Mouse (Mus musculus) right cerebral cortex, postnatal 14 days (tissue): ENCODE results near the gene Fbxo36.

ENCODE experiments used
- DNase-seq: peaks from one replicate; pipeline ENCODE4 v3.0.0; 2022

Fbxo36 gene

DNA sequence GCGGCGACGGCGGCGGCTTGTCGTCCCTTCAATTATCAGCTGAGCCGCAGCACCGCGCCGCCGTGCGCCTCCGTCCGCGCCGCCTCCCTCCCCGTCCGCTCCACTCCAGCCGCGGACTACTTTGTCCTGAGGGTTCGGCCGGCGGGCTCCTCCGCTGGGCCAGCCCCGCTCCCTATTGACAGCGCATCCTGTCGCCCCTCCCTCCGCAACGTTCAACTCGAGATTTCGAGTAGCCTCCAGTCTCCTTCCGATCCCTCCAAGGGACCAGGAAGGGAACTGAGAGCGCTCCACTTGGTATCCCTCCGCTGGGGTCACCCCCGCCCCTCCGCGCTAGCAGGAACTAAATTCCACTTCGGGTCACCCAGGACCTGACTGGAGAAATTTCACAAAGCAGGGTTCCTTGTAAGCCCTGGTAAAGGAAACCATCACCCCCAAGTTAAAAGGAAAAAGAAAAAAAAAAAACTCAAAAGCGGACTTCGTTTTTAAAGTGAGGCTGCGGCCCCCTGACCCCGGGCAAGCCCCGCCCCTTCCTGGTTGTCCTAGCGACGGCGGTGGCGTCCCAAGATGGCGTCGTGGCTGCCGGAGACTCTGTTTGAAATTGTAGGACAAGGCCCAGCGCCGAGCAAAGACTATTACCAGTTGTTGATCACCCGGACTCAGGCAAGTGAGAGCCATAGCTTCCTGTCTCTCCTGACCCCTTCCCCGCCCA, at the start of gene Fbxo36:
Fbxo36 (plus strand) TSS at position 533 of the 709 bp plus-strand sequence.
- peak; percentile 91 for DNase-seq

- DNase-seq: no peak
Measured at GRCm38 (mm10) chr1:84791393-84791792, 48.2 kb upstream of the Fbxo36 start.

DNA sequence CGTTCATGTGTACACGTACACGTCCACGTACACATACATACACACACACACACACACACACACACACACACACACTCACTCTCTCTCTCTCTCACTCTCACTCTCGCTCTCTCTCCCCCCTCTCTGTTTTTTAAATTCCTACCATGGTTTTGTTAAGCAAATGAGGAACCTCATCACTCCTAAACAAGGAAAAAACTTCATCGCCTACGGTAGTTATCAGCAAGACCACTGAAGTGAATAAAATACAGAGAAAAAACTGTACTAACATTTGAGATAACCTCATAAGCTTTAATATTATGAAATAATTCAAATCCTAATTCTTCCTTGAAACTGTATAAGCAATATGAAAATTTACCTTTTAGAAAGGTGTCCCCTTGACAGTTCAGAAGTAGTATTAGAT, 44.3 kb upstream of the Fbxo36 start:
- DNase-seq: no peak

DNA sequence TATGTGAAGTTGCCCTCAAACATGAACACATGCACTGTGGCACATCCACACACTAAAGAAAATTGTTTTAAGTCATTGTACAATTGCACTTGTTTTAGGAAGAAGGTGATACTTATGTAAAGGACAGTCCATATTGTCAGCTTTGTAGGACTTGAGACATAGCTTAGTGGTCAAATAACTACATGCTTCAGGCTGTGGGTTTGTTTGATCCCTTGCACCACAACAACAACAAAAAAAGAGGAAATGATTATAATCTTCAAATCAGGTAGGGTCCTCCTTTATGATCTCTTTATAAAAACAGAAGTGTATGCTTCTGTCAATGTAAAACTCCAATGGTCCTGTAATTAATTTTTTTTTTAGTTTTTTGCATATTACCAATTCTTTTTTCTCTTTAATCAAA, 40.5 kb upstream of the Fbxo36 start:
- no peak for DNase-seq

GRCm38 (mm10) chr1:84803788-84804187, 35.9 kb upstream of the Fbxo36 start:
- DNase-seq: no peak

DNA sequence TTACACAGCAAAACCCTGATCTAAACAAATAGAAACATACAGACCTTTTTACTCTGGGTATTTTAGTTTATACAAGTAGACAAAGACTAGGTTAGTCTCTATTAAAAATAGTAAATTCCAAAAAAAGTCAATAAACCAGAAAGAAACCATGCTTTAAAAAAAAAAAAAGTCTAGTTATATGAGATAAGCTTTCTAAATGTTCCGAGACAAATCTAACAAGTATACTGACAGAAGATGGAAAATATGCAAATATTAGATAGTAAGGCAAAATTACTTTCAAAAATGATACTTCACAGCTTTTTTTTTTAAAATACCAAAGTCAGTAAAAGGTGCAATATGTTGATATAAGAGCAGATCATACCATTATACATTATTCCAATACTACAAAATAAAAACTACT, 22.0 kb upstream of the Fbxo36 start:
- DNase-seq: no peak

DNA sequence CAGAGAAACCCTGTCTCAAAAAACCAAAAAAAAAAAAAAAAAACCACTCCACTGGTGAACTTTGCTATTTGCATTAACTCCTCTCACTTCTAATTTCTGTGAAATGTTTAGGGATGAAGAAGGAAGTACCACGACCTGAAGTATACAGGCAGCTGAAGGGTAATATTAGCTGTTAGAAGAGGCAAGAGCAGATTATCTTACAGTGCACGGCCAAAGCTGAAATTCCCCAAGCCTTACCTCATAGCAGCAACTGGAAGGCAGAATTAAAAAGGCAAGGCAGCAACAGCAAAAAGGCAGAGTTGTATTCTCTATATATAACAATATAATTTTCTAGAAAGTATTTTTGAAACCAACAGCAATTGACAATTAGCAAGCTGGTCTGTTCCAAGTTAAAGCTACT, 14.6 kb upstream of the Fbxo36 start:
- no peak for DNase-seq

DNA sequence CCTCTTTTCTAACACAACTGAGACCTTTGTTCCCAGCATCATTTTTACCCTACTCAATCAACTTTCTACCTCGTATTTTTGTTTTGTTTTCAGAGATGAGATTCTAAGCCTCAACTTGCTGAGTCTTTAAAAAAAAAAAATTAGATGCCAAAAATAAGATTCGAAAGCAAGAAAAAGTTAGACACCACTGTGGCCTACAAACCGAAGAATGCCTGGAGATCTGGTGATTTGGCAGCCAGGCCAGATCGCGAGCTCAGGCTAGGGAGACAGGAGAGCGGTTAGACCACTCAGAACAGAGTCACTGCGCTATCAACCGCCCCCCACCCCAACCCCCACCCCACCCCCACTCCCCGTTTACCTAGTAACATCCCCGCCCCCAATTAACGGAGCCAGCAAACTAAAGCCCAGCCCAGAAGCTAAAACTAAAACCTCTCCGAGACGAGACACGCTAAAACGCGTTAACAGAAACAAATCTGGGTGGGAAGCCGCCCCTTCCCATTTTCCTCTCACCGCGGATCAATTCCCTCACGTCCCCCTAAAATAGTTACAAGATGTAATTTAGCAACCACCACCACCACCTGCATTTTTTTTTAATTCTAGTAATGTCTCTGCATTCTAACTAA, 2.0 kb upstream of the Fbxo36 start:
- DNase-seq: no peak

- DNase-seq: no peak
Measured at GRCm38 (mm10) chr1:84838156-84838555, 1.5 kb upstream of the Fbxo36 start.

GRCm38 (mm10) chr1:84838621-84839151, 955 bp upstream of the Fbxo36 start:
- DNase-seq: peak; percentile 73

- peak; percentile 51 for DNase-seq
Measured at GRCm38 (mm10) chr1:84840018-84840664, 500 bp downstream of the Fbxo36 start, which contains the start of gene Trip12. Trip12 (minus strand) TSS chr1:84840516.

DNA sequence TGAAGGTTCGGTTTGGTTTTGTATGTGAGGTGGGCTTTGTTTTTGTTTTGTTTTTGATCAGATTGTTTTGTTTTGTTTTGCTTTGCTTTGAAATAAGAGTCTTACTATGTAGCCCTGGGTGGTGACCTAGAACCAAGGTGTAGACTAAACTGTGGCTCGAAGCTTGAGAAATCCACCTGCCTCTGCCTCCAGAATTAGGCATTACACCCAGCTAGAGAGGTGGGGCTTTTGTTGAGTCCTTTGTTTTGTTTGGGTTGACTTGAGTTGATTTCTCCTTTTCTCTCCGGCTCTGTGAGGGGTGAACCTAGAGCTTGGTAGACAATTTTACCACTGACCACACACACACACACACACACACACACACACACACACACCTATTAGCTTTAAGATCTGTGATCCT, 1.4 kb downstream of the Fbxo36 start:
- no peak for DNase-seq

GRCm38 (mm10) chr1:84843366-84843765, 3.7 kb downstream of the Fbxo36 start:
- DNase-seq: no peak

DNA sequence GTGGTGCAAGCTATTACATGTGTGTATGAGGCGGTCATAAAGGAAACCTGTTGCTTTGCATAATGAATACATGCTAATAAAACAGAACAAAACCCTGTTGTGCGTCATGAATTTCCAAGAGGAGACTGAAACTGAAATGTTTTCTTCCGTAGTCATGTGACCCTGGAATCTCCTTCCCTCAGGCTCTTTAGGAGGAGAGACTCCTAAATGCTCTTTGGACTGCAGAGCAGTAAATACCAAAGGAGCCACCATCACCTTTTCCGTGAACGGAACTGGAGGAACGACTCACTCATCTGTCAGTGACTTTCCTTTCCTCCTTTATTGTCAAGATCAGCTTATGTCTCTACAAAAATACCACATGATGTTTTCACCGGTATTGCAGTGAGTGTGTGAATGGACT, 8.1 kb downstream of the Fbxo36 start:
- DNase-seq: no peak

GRCm38 (mm10) chr1:84848335-84848734, 8.7 kb downstream of the Fbxo36 start:
- DNase-seq: no peak

- DNase-seq: no peak
Measured at GRCm38 (mm10) chr1:84848801-84849455, 9.3 kb downstream of the Fbxo36 start.

GRCm38 (mm10) chr1:84849804-84850203, 10.2 kb downstream of the Fbxo36 start:
- DNase-seq: no peak

DNA sequence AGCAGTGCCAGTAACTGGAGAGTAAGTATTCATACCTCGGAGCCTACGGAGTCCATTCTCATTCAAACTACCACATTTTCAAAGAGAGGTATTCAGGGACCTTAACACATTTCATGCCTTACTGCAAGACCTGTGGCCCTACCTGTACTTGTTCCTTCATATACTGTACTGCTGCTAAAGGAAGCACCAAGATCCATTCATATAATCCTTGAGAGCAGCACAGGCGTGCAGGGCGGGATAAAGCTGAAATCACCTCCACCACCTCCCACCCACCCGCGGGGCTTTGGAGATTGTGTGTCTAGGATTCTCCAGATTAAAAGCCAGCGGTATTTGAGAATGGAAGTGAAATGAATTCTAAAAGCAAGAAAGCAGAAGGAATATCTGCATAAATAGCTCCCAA, 10.8 kb downstream of the Fbxo36 start:
- DNase-seq: no peak

GRCm38 (mm10) chr1:84851512-84852235, 12.0 kb downstream of the Fbxo36 start:
- DNase-seq: no peak

- DNase-seq: no peak
Measured at GRCm38 (mm10) chr1:84853721-84854120, 14.1 kb downstream of the Fbxo36 start.

- DNase-seq: no peak
Measured at GRCm38 (mm10) chr1:84854966-84855365, 15.3 kb downstream of the Fbxo36 start.

- DNase-seq: no peak
Measured at GRCm38 (mm10) chr1:84855756-84856155, 16.1 kb downstream of the Fbxo36 start.

DNA sequence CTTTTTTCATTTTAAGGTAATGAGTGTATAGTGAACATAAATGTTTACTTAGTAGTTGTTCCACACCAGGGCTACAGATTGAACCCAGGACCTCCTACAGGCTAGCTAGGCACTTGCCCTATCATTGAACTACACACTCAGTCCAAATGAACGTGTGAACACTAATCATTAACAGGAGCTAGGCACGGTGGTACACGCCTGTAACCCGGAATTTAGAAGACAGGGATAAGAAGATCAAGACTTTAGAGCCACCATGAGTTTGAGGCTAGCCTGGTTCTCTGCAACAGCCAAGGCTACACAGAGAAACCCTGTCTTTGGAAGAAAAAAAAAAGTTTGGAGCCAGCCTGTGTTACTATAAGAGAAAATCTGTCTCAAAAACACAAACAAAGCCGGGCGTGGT, 20.0 kb downstream of the Fbxo36 start:
- DNase-seq: no peak
